Mouse (Mus musculus) hindbrain, embryonic 11.5 days (tissue): ENCODE measurements at regions not wholly inside any gene's neighbourhood (a gene's known extent, or its start where the extent isn't known, plus 50 kb on each side); places are given as distances from the start of the nearest gene placed in this dataset.

ENCODE experiments used
- ATAC-seq: fragments of 200-750 bp; cut with Nextera tagmentation; 2 replicates; pipeline ENCODE4 v1.8.0; 2017; ENCODE audit warnings: mild to moderate bottlenecking, moderate TSS enrichment, moderate library complexity; ENCODE audit not compliant: low FRiP score
- DNase-seq: peaks from one replicate; pipeline ENCODE4 v3.0.0-alpha.2; 2015; ENCODE audit warnings: low spot score
- H3K27ac ChIP-seq: fragments of 300-500 bp; sonication (generic); 2 replicates; pipeline ENCODE4 v1.5.1; 2014; ENCODE audit warnings: mild to moderate bottlenecking, low read depth, low read length
- H3K27me3 ChIP-seq: fragments of 300-500 bp; sonication (generic); 2 replicates; pipeline ENCODE4 v1.6.1; 2014; ENCODE audit warnings: mild to moderate bottlenecking, low read length, moderate library complexity, mixed read lengths; ENCODE audit not compliant: control insufficient read depth, insufficient read depth
- H3K36me3 ChIP-seq: fragments of 300-500 bp; sonication (generic); 2 replicates; pipeline ENCODE4 v1.6.1; 2014; ENCODE audit warnings: mild to moderate bottlenecking, low read length, moderate library complexity, mixed read lengths; ENCODE audit not compliant: control insufficient read depth, insufficient read depth
- H3K4me1 ChIP-seq: fragments of 300-500 bp; sonication (generic); replicated peaks from 2 replicates; pipeline ENCODE4 v1.6.1; 2014; ENCODE audit warnings: low read length, mixed read lengths; ENCODE audit not compliant: control insufficient read depth, insufficient read depth
- H3K4me2 ChIP-seq: fragments of 300-500 bp; sonication (generic); replicated peaks from 2 replicates; pipeline ENCODE4 v1.6.1; 2014; ENCODE audit warnings: mild to moderate bottlenecking, low read depth, low read length
- H3K4me3 ChIP-seq: fragments of 300-500 bp; sonication (generic); 2 replicates; pipeline ENCODE4 v1.5.1; 2014; ENCODE audit warnings: low read depth, low read length
- H3K9ac ChIP-seq: fragments of 300-500 bp; sonication (generic); 2 replicates; pipeline ENCODE4 v1.6.1; 2014; ENCODE audit warnings: low read depth, low read length
- H3K9me3 ChIP-seq: fragments of 300-500 bp; sonication (generic); 2 replicates; pipeline ENCODE4 v1.6.1; 2016; ENCODE audit warnings: low read length; ENCODE audit not compliant: control insufficient read depth
- WGBS: fragments of 180-500 bp; shearing (Covaris S2); extraction: QIAGEN DNeasy Blood & Tissue Kit; methylation state at CpG from one replicate; pipeline ENCODE4 v1.1.7; 2014; 5-methylcytosine and 5-hydroxymethylcytosine counted together

- H3K36me3 ChIP-seq: no peaks in the 10 kb centered on the region
Observed at GRCm38 (mm10) chr9:34386071-34386470, 99.6 kb upstream of the Kirrel3 start.

GRCm38 (mm10) chr9:34393042-34393441 lies 92.7 kb upstream of the Kirrel3 start:
- H3K4me2 ChIP-seq: no peak overlapping the region
- no peak for DNase-seq
- ATAC-seq: no peak
- no peaks in the 10 kb centered on the region for H3K4me1 ChIP-seq
- H3K9ac ChIP-seq: no peak overlapping the region
- no peaks in the 10 kb centered on the region for H3K36me3 ChIP-seq
- WGBS: 70% methylated on average over 6 of the region's 6 CpGs
- H3K27ac ChIP-seq: no peak overlapping the region
- H3K4me3 ChIP-seq: no peak overlapping the region
- H3K9me3 ChIP-seq: no peaks in the 10 kb centered on the region
- H3K27me3 ChIP-seq: no peaks in the 10 kb centered on the region

More at GRCm38 (mm10) chr9:34386071-34386470, 99.6 kb upstream of the Kirrel3 start:
- Histone ChIP-seq H3K4me3 (no peak overlapping the region), H3K9ac (no peak overlapping the region), H3K9me3 (no peaks in the 10 kb centered on the region), H3K4me2 (no peak overlapping the region), H3K27me3 (no peaks in the 10 kb centered on the region), H3K4me1 (no peaks in the 10 kb centered on the region), H3K27ac (no peak overlapping the region)
- DNase-seq: no peak
- 81% methylated on average over 4 of the region's 4 CpGs for WGBS
- ATAC-seq: no peak

DNA sequence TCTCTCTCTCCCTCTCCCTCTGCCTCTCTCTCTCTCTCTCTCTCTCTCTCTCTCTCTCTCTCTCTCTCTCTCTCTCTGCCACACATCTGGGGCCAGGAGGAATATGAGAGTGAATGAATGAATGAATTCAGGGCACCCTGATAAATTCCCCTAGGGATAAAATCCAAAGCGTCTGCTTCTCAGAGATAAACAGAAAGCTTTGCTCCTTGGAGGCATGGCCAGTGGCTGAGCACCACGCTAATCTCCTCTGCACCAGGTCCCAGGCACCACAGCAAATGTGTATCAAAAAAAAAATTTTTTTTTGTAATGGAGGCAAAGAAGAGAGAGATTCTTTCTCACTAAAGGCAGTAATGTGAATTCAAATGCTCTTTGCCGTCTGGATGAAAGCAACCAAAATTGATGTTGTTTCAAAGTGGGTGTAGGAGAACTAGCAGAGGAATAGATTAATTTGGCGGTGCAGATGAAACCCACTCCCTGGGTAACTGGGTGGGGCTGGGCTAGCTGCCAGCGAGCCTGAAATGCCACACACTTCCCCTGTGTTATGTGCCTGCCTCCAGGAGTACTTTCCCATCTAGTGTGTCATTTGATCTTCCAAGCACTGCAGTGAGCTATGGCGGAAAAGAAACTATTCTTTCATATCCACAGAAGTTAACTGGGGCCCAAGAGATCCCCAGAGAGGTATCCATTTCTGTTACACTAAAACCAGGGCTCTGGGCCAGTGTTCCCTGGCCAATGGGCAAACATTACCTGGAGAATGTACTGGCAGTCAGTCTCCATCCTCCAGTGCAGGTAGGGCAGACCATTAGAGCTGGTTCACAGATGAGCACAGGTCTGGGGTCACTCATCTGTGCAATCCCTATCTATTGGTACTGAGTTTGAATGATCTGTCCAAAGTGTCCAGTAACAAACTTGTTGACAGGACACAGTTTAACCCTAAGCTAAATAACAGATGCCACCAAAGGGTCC lies 89.6 kb upstream of the Kirrel3 start:
- no peak overlapping the region for H3K4me2 ChIP-seq
- H3K4me3 ChIP-seq: no peak overlapping the region
- no peaks in the 10 kb centered on the region for H3K27me3 ChIP-seq
- H3K36me3 ChIP-seq: no peaks in the 10 kb centered on the region
- H3K9ac ChIP-seq: no peak overlapping the region
- 47% methylated on average over 6 of the region's 6 CpGs for WGBS
- H3K9me3 ChIP-seq: no peaks in the 10 kb centered on the region
- no peak for DNase-seq
- H3K27ac ChIP-seq: no peak overlapping the region
- no peak for ATAC-seq
- H3K4me1 ChIP-seq: no peaks in the 10 kb centered on the region

- WGBS: 91% methylated on average over 4 of the region's 4 CpGs
- no peaks in the 10 kb centered on the region for H3K27me3 ChIP-seq
- no peaks in the 10 kb centered on the region for H3K4me1 ChIP-seq
- H3K9ac ChIP-seq: no peak overlapping the region
- H3K36me3 ChIP-seq: no peaks in the 10 kb centered on the region
- H3K4me3 ChIP-seq: no peak overlapping the region
- no peak for ATAC-seq
- H3K27ac ChIP-seq: no peak overlapping the region
- H3K9me3 ChIP-seq: no peaks in the 10 kb centered on the region
- DNase-seq: no peak
- H3K4me2 ChIP-seq: no peak overlapping the region
Observed at GRCm38 (mm10) chr9:34411699-34412098, 74.0 kb upstream of the Kirrel3 start.

GRCm38 (mm10) chr9:34416153-34416552 lies 69.5 kb upstream of the Kirrel3 start:
- no peak overlapping the region for H3K9ac ChIP-seq
- no peak for ATAC-seq
- no peak overlapping the region for H3K4me3 ChIP-seq
- no peaks in the 10 kb centered on the region for H3K9me3 ChIP-seq
- no peak for DNase-seq
- H3K36me3 ChIP-seq: no peaks in the 10 kb centered on the region
- no peaks in the 10 kb centered on the region for H3K4me1 ChIP-seq
- H3K27ac ChIP-seq: no peak overlapping the region
- 85% methylated on average over 8 of the region's 8 CpGs for WGBS
- H3K4me2 ChIP-seq: no peak overlapping the region
- H3K27me3 ChIP-seq: no peaks in the 10 kb centered on the region

DNA sequence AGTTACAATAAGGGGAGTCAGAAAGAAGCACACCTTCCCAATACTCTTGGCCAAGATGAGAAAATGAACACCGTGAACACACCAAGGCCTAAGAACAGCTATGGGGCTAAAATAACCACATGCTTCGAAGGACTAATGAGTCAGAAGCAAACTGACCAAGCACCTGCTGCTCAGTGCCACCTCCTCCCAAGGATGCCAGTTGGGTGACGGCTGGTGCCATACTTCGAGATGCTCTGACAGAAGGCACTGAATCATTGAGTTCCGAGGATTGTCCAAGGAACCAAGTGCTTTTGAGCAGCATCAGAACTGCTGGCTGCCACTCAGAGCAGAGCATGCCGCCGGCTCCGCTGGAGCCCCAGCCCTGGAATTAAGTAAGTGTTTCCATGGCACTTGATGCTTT lies 67.6 kb upstream of the Kirrel3 start:
- Histone ChIP-seq H3K9ac (no peak overlapping the region), H3K4me2 (no peak overlapping the region), H3K27me3 (no peaks in the 10 kb centered on the region), H3K4me3 (no peak overlapping the region), H3K36me3 (no peaks in the 10 kb centered on the region), H3K4me1 (no peaks in the 10 kb centered on the region), H3K9me3 (no peaks in the 10 kb centered on the region), H3K27ac (no peak overlapping the region)
- ATAC-seq (no peak), DNase-seq (no peak)
- 90% methylated on average over 8 of the region's 8 CpGs for WGBS

GRCm38 (mm10) chr9:34421956-34422355 lies 63.7 kb upstream of the Kirrel3 start:
- Histone ChIP-seq H3K9ac (no peak overlapping the region), H3K4me1 (no peaks in the 10 kb centered on the region), H3K36me3 (no peaks in the 10 kb centered on the region), H3K9me3 (no peaks in the 10 kb centered on the region), H3K27me3 (no peaks in the 10 kb centered on the region), H3K27ac (no peak overlapping the region), H3K4me2 (no peak overlapping the region), H3K4me3 (no peak overlapping the region)
- ATAC-seq (no peak), DNase-seq (no peak)

- H3K27me3 ChIP-seq: no peaks in the 10 kb centered on the region
- H3K36me3 ChIP-seq: no peaks in the 10 kb centered on the region
Observed at GRCm38 (mm10) chr9:34423062-34423461, 62.6 kb upstream of the Kirrel3 start.

DNA sequence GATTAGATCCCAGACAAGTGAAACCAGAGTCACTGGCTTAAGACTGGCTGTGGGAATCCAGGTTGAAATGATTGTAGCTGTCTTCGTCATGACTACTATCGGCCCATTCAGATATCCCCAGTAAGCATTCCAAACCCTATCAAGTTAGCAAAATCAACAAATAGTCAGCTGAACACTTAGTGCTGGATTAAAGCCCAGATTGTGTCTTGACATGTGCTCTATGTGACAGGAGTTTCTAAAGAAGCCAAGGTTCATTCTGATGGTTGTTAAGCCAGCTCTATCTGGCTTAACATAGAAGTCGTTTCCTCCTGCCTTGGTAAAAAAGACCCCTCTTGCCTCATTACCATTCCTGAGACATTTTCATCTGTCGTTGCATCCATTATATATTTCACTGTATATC lies 59.1 kb upstream of the Kirrel3 start:
- DNase-seq (no peak), ATAC-seq (no peak)
- no peak overlapping the region for H3K27ac ChIP-seq
- no peak overlapping the region for H3K4me2 ChIP-seq
- no peak overlapping the region for H3K4me3 ChIP-seq
- H3K9ac ChIP-seq: no peak overlapping the region
- H3K27me3 ChIP-seq: no peaks in the 10 kb centered on the region
- no peaks in the 10 kb centered on the region for H3K9me3 ChIP-seq
- WGBS: 84% methylated on average over 4 of the region's 4 CpGs
- H3K4me1 ChIP-seq: no peaks in the 10 kb centered on the region
- no peaks in the 10 kb centered on the region for H3K36me3 ChIP-seq

More at GRCm38 (mm10) chr9:34423062-34423461, 62.6 kb upstream of the Kirrel3 start:
- Histone ChIP-seq H3K9me3 (no peaks in the 10 kb centered on the region), H3K4me3 (no peak overlapping the region), H3K27ac (no peak overlapping the region), H3K4me2 (no peak overlapping the region), H3K9ac (no peak overlapping the region), H3K4me1 (no peaks in the 10 kb centered on the region)
- 79% methylated on average over 7 of the region's 7 CpGs for WGBS
- no peak for DNase-seq
- no peak for ATAC-seq
